Mouse (Mus musculus) liver, postnatal 0 days (tissue): ENCODE measurements around the gene Plcb3.

Experiments
- CTCF ChIP-seq: sonication (generic); IDR thresholded peaks from 2 replicates; pipeline ENCODE4 v1.5.1; 2016; ENCODE audit warnings: antibody characterized with exemption, low read depth
- EP300 ChIP-seq: IDR thresholded peaks from 2 replicates; pipeline ENCODE4 v1.6.1; 2016; ENCODE audit warnings: antibody characterized with exemption, low read depth, mild to moderate bottlenecking

DNA sequence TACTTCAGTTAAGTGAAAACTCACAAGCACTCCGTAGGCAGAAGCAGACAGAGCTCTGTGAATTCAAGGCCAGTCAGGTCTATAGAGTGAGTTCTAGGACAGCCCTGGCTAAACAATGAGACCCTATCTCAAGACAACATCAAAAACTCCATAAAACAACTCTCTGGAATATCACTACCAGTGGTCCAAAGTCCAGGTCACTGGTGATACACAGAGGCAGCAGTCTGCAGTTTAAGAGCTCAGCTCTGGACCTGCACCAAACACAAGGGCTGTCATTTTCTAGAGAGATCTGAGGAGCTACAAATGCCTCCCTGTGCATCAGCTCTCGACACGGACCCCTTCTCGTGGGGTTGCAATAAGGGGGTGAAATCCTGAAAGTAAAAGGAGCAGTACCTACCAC is 57.9 kb downstream of the Plcb3 start:
- TF ChIP-seq EP300 (no peak), CTCF (no peak)
